Mouse (Mus musculus): Measurements from ENCODE around the gene Wnt16.

DNA sequence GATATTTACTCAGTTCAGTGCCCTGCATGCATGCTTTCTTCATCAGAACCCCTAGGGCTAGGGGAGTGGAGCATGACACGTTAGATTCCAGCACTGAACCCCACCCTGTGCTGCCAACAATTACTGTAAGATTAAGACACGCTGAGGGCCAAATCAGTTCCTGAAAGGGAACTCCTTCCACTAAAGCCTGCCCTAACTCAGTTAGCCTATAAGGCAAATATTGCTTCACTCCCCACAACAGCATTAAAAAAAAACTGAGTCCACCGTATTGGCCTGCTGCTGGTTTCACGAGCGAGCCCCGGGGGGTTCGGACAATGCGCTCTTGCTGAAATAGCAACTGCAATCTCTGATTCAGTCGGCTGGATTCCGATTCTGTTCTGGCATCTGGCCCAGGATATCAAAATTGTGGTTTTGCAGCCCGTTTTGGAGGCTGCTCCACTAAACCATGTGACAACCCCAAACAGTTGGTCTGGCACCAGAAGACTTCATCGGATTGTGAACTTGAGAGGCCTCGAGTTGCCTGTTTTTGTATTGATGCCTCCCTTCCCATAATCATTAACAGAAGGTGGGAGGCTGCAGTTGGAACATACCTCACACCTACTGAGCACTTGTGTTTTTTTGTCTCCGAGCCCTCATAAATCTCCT is 7.7 kb upstream of the Wnt16 start:
- no peak for TF ChIP-seq POLR2A (IDR thresholded peaks at IDR 0.05; ENCODE audit: borderline replicate concordance, low read depth, low read length)
- TF ChIP-seq CTCF (IDR thresholded peaks at IDR 0.05; ENCODE audit: low read depth, low read length), result no peak

All from bone marrow macrophage, adult 2 months (primary cell).